Mouse (Mus musculus) ES-Bruce4 (cell line): ENCODE measurements around the gene Med25. TPM values are rescaled to one million over a fixed set of nuclear protein-coding genes. Genes with fewer than 3 reads are reported as not detected.

Experiments
- H3K27ac ChIP-seq: 2 replicates; pipeline ENCODE4 v1.5.1; 2012; ENCODE audit warnings: low read length, inconsistent platforms; ENCODE audit not compliant: insufficient read depth
- H3K27me3 ChIP-seq: 2 replicates; pipeline ENCODE4 v1.6.1; 2012; ENCODE audit warnings: mild to moderate bottlenecking, low read length, inconsistent platforms; ENCODE audit not compliant: control insufficient read depth, poor library complexity, insufficient read depth, severe bottlenecking
- H3K36me3 ChIP-seq: 2 replicates; pipeline ENCODE4 v1.6.1; 2012; ENCODE audit warnings: inconsistent platforms, mild to moderate bottlenecking, low read length, moderate library complexity; ENCODE audit not compliant: control insufficient read depth, poor library complexity, insufficient read depth, severe bottlenecking
- H3K4me1 ChIP-seq: one replicate; pipeline ENCODE4 v1.8.1; 2011; ENCODE audit warnings: low read length; ENCODE audit not compliant: control insufficient read depth, insufficient read depth
- H3K4me3 ChIP-seq: 2 replicates; pipeline ENCODE4 v1.5.1; 2011; ENCODE audit warnings: low read depth, mild to moderate bottlenecking, low read length
- H3K9ac ChIP-seq: 2 replicates; pipeline ENCODE4 v1.6.1; 2012; ENCODE audit warnings: low read depth, mild to moderate bottlenecking, inconsistent platforms; ENCODE audit not compliant: poor library complexity, severe bottlenecking
- H3K9me3 ChIP-seq: replicated peaks from 2 replicates; pipeline ENCODE4 v1.6.1; 2012; ENCODE audit warnings: mild to moderate bottlenecking, low read length, inconsistent platforms; ENCODE audit not compliant: control insufficient read depth, poor library complexity, insufficient read depth, severe bottlenecking
- CTCF ChIP-seq: IDR thresholded peaks from one replicate; pipeline ENCODE4 v1.8.1; 2011; ENCODE audit warnings: low read depth, low read length
- EP300 ChIP-seq: IDR thresholded peaks from 2 replicates; pipeline ENCODE4 v1.6.1; 2011; ENCODE audit warnings: low read depth, low read length; ENCODE audit not compliant: insufficient read depth
- POLR2A ChIP-seq: IDR thresholded peaks from one replicate; pipeline ENCODE4 v1.8.1; 2011; ENCODE audit warnings: low read length; ENCODE audit not compliant: insufficient read depth
- polyA plus RNA-seq: library from polyadenylated mRNA; stranded (reverse); fragments of >200 nt; gene quantifications from 2 replicates; pipeline ENCODE4 v1.2.4, GENCODE M21; 2011; ENCODE audit warnings: low read depth; ENCODE audit not compliant: missing spikeins, insufficient read depth, insufficient read length

Gene Med25
- polyA plus RNA-seq, 1 experiment, result 54.0 TPM

GRCm38 (mm10) chr7:44863210-44863609 lies 29.3 kb downstream of the Med25 start:
- peaks cover 2% of the 10 kb centered on the region for H3K4me1 ChIP-seq
- H3K9ac ChIP-seq, result no peak overlapping the region
- TF ChIP-seq EP300 (no peak), POLR2A (no peak), CTCF (no peak)
- no peaks in the 10 kb centered on the region for H3K9me3 ChIP-seq
- H3K36me3 ChIP-seq, result peaks cover 11% of the 10 kb centered on the region; the same call in 1 of the 2 replicates
- no peak overlapping the region for H3K27ac ChIP-seq
- no peaks in the 10 kb centered on the region for H3K27me3 ChIP-seq
- no peak overlapping the region for H3K4me3 ChIP-seq

- H3K9ac ChIP-seq, result no peak overlapping the region
- peaks cover 1% of the 10 kb centered on the region for H3K4me1 ChIP-seq
- TF ChIP-seq POLR2A (no peak), EP300 (no peak), CTCF (no peak)
- no peaks in the 10 kb centered on the region for H3K9me3 ChIP-seq
- H3K4me3 ChIP-seq, result no peak overlapping the region
- no peaks in the 10 kb centered on the region for H3K27me3 ChIP-seq
- no peak overlapping the region for H3K27ac ChIP-seq
- peaks cover 11% of the 10 kb centered on the region; the same call in 1 of the 2 replicates for H3K36me3 ChIP-seq
Measured at GRCm38 (mm10) chr7:44862434-44862833, 30.1 kb downstream of the Med25 start.

- no peak overlapping the region for H3K27ac ChIP-seq
- H3K4me1 ChIP-seq, result no peaks in the 10 kb centered on the region
- H3K9ac ChIP-seq, result no peak overlapping the region
- TF ChIP-seq EP300, result no peak
- TF ChIP-seq CTCF, result no peak
- no peak for TF ChIP-seq POLR2A
- H3K4me3 ChIP-seq, result no peak overlapping the region
- no peaks in the 10 kb centered on the region for H3K27me3 ChIP-seq
- peaks cover 11% of the 10 kb centered on the region; the same call in 1 of the 2 replicates for H3K36me3 ChIP-seq
- no peaks in the 10 kb centered on the region for H3K9me3 ChIP-seq
Measured at GRCm38 (mm10) chr7:44861429-44861816, 31.1 kb downstream of the Med25 start.

- Histone ChIP-seq H3K36me3 (peaks cover 11% of the 10 kb centered on the region; the same call in 1 of the 2 replicates), H3K4me1 (no peaks in the 10 kb centered on the region), H3K4me3 (no peak overlapping the region), H3K27me3 (no peaks in the 10 kb centered on the region), H3K9ac (no peak overlapping the region), H3K9me3 (no peaks in the 10 kb centered on the region), H3K27ac (no peak overlapping the region)
- TF ChIP-seq EP300, result no peak
- TF ChIP-seq CTCF, result peak; percentile 99
Measured at GRCm38 (mm10) chr7:44860576-44861428, 31.7 kb downstream of the Med25 start.

- Histone ChIP-seq H3K27ac (no peak overlapping the region), H3K4me1 (no peaks in the 10 kb centered on the region), H3K36me3 (peaks cover 11% of the 10 kb centered on the region; the same call in 1 of the 2 replicates), H3K9me3 (no peaks in the 10 kb centered on the region), H3K9ac (no peak overlapping the region), H3K27me3 (no peaks in the 10 kb centered on the region), H3K4me3 (no peak overlapping the region)
- TF ChIP-seq EP300 (no peak), CTCF (no peak), POLR2A (no peak)
Measured at GRCm38 (mm10) chr7:44859896-44860295, 32.6 kb downstream of the Med25 start.

- TF ChIP-seq POLR2A, result no peak
- TF ChIP-seq EP300, result no peak
- TF ChIP-seq CTCF, result no peak
- Histone ChIP-seq H3K27ac (no peak overlapping the region), H3K4me1 (no peaks in the 10 kb centered on the region), H3K4me3 (peak overlapping the region; percentile 66), H3K9me3 (no peaks in the 10 kb centered on the region), H3K9ac (peak overlapping the region; percentile 85), H3K27me3 (no peaks in the 10 kb centered on the region), H3K36me3 (peaks cover 6% of the 10 kb centered on the region; the same call in 1 of the 2 replicates)
Measured at GRCm38 (mm10) chr7:44857905-44858304, 34.6 kb downstream of the Med25 start.
